Mouse (Mus musculus) CH12.LX (cell line): ENCODE measurements around the gene Tspan12. TPM values are rescaled to one million over a fixed set of nuclear protein-coding genes. Genes with fewer than 3 reads are reported as not detected.
"Not testable (repeated sequence)": the region's sequence is repeated elsewhere in the genome, so short reads cannot be mapped to it uniquely, and the experiment has no call there.

ENCODE experiments used
- DNase-seq: peaks from one replicate; pipeline ENCODE4 v3.0.0-alpha.2; 2013; ENCODE audit errors: extremely low read depth
- H3K27ac ChIP-seq: 2 replicates; pipeline ENCODE4 v1.5.1; 2012; ENCODE audit warnings: low read depth, mild to moderate bottlenecking, control low read depth, moderate library complexity; ENCODE audit not compliant: insufficient read depth
- H3K27me3 ChIP-seq: replicated peaks from 2 replicates; pipeline ENCODE3; 2012; ENCODE audit warnings: inconsistent platforms
- H3K36me3 ChIP-seq, 2 experiments: replicated peaks in 1 of 2; 2 replicates each; pipeline versions ENCODE3 to v1.6.1; 2012; ENCODE audit warnings: inconsistent platforms in 1 of 2, low read length in 1 of 2, mild to moderate bottlenecking in 1 of 2, mixed read lengths in 1 of 2, moderate library complexity in 1 of 2; ENCODE audit not compliant: control insufficient read depth in 1 of 2, insufficient read depth in 1 of 2
- H3K4me1 ChIP-seq, 2 experiments: 2 replicates each; pipeline ENCODE4 v1.6.1; 2012; ENCODE audit warnings: inconsistent platforms in 1 of 2, moderate library complexity in 1 of 2; ENCODE audit not compliant: insufficient read depth in 2 of 2, control insufficient read depth in 1 of 2
- H3K4me2 ChIP-seq: 2 replicates; pipeline ENCODE4 v1.6.1; 2012; ENCODE audit warnings: low read depth, mild to moderate bottlenecking, control low read depth; ENCODE audit not compliant: poor library complexity, insufficient read depth, severe bottlenecking
- H3K4me3 ChIP-seq, 3 experiments: fragments of 150-350 bp in 1 of 3; sonication (generic) in 1 of 3; replicated peaks in 1 of 3; 2 replicates each; pipeline versions ENCODE3 to v1.5.1; 2011 to 2012; ENCODE audit warnings: low read depth in 2 of 3, low read length in 2 of 3, mild to moderate bottlenecking in 2 of 3, moderate library complexity in 2 of 3, control low read depth in 1 of 3, improper control_type of control experiment in 1 of 3, inconsistent platforms in 1 of 3, mixed read lengths in 1 of 3; ENCODE audit not compliant: poor library complexity in 1 of 3
- H3K79me2 ChIP-seq: replicated peaks from 2 replicates; pipeline ENCODE4 v1.6.1; 2012; ENCODE audit warnings: mild to moderate bottlenecking, moderate library complexity; ENCODE audit not compliant: control insufficient read depth, poor library complexity, insufficient read depth, severe bottlenecking; ENCODE audit errors: extremely low read depth
- H3K9ac ChIP-seq: 2 replicates; pipeline ENCODE4 v1.6.1; 2012; ENCODE audit warnings: low read depth, mild to moderate bottlenecking, control low read depth, moderate library complexity; ENCODE audit not compliant: insufficient read depth
- H3K9me3 ChIP-seq: replicated peaks from 2 replicates; pipeline ENCODE3; 2012; ENCODE audit warnings: low read length, inconsistent platforms, mixed read lengths
- BHLHE40 ChIP-seq: IDR thresholded peaks from 2 replicates; pipeline ENCODE4 v1.6.1; 2011; ENCODE audit warnings: mild to moderate bottlenecking, low read depth, low read length, improper control_type of control experiment
- CHD2 ChIP-seq: IDR thresholded peaks from 2 replicates; pipeline ENCODE4 v1.6.1; 2011; ENCODE audit warnings: low read length, improper control_type of control experiment
- CTCF ChIP-seq, 2 experiments: IDR thresholded peaks in 1 of 2; conservative IDR thresholded peaks in 1 of 2; 2 replicates each; pipeline ENCODE4 v1.5.1; 2011 to 2012; ENCODE audit warnings: low read depth in 2 of 2, low read length in 2 of 2, improper control_type of control experiment in 1 of 2, inconsistent platforms in 1 of 2, mild to moderate bottlenecking in 1 of 2, moderate library complexity in 1 of 2
- GABPA ChIP-seq: IDR thresholded peaks from 2 replicates; pipeline ENCODE4 v1.6.1; 2012; ENCODE audit warnings: low read depth, low read length, improper control_type of control experiment, inconsistent platforms; ENCODE audit not compliant: insufficient replicate concordance
- IRF4 ChIP-seq: IDR thresholded peaks from 2 replicates; pipeline ENCODE4 v1.6.1; 2014; ENCODE audit warnings: low read depth, mild to moderate bottlenecking, inconsistent platforms, low read length, improper control_type of control experiment
- JUND ChIP-seq: conservative IDR thresholded peaks from 2 replicates; pipeline ENCODE4 v1.6.1; 2011; ENCODE audit warnings: low read depth, low read length, improper control_type of control experiment
- MAX ChIP-seq: IDR thresholded peaks from 2 replicates; pipeline ENCODE4 v1.6.1; 2011; ENCODE audit warnings: low read length, improper control_type of control experiment
- MEF2A ChIP-seq: IDR thresholded peaks from 2 replicates; pipeline ENCODE4 v1.6.1; 2014; ENCODE audit warnings: low read depth, mild to moderate bottlenecking, inconsistent platforms, low read length, improper control_type of control experiment, borderline replicate concordance
- MXI1 ChIP-seq: IDR thresholded peaks from 2 replicates; pipeline ENCODE4 v1.6.1; 2011; ENCODE audit warnings: mild to moderate bottlenecking, low read depth, low read length, improper control_type of control experiment
- NELFE ChIP-seq: IDR thresholded peaks from 2 replicates; pipeline ENCODE4 v1.6.1; 2011; ENCODE audit warnings: low read depth, low read length, improper control_type of control experiment
- NRF1 ChIP-seq: IDR thresholded peaks from 2 replicates; pipeline ENCODE4 v1.6.1; 2014; ENCODE audit warnings: low read depth, mild to moderate bottlenecking, inconsistent platforms, low read length, improper control_type of control experiment, moderate library complexity
- PAX5 ChIP-seq: IDR thresholded peaks from 2 replicates; pipeline ENCODE4 v1.6.1; 2012; ENCODE audit warnings: low read length, inconsistent platforms, mixed read lengths
- POLR2A ChIP-seq: IDR thresholded peaks from 2 replicates; pipeline ENCODE4 v1.6.1; 2011; ENCODE audit warnings: low read depth, mild to moderate bottlenecking, improper control_type of control experiment, low read length
- POLR2AphosphoS2 ChIP-seq: IDR thresholded peaks from 2 replicates; pipeline ENCODE4 v1.6.1; 2011; ENCODE audit warnings: low read depth, low read length, improper control_type of control experiment
- RAD21 ChIP-seq: IDR thresholded peaks from 2 replicates; pipeline ENCODE4 v1.6.1; 2011; ENCODE audit warnings: low read depth, mild to moderate bottlenecking, low read length, improper control_type of control experiment, moderate library complexity
- SIN3A ChIP-seq: IDR thresholded peaks from 2 replicates; pipeline ENCODE4 v1.6.1; 2012; ENCODE audit warnings: low read length, improper control_type of control experiment, inconsistent platforms
- UBTF ChIP-seq: IDR thresholded peaks from 2 replicates; pipeline ENCODE4 v1.6.1; 2012; ENCODE audit warnings: low read depth, mild to moderate bottlenecking, inconsistent platforms, low read length, improper control_type of control experiment, moderate library complexity
- USF2 ChIP-seq: conservative IDR thresholded peaks from 2 replicates; pipeline ENCODE4 v1.6.1; 2011; ENCODE audit warnings: low read depth, low read length, improper control_type of control experiment
- ZC3H11A ChIP-seq: IDR thresholded peaks from 2 replicates; pipeline ENCODE4 v1.6.1; 2012; ENCODE audit warnings: low read depth, mild to moderate bottlenecking, inconsistent platforms, low read length, improper control_type of control experiment
- ZKSCAN1 ChIP-seq: IDR thresholded peaks from 2 replicates; pipeline ENCODE4 v1.6.1; 2012; ENCODE audit warnings: low read depth, inconsistent platforms, low read length, improper control_type of control experiment, borderline replicate concordance
- ZNF384 ChIP-seq: IDR thresholded peaks from 2 replicates; pipeline ENCODE4 v1.6.1; 2012; ENCODE audit warnings: low read depth, low read length, improper control_type of control experiment, inconsistent platforms
- dilution Hi-C: fragments of 300-500 bp; cut with MboI; formaldehyde crosslinking; loops from 2 replicates; pipeline ENCODE4 v1.14.3; 2020; ENCODE audit warnings: low sequenced_read_pairs; ENCODE audit not compliant: extremely low pct_unique_long_range_greater_than_20kb, extremely low pct_ligation_motif_present
- in situ Hi-C: fragments of 300-500 bp; cut with MboI; formaldehyde crosslinking; loops from 3 replicates; pipeline ENCODE4 v1.14.3; 2019; ENCODE audit warnings: low sequenced_read_pairs, low pct_ligation_motif_present, low pct_unique_long_range_greater_than_20kb, mixed read lengths
- polyA plus RNA-seq: library from polyadenylated mRNA; unstranded; fragments of >175 nt; gene quantifications from 2 replicates; pipeline ENCODE4 v1.2.1, GENCODE M21; 2012; ENCODE audit warnings: low read depth; ENCODE audit not compliant: insufficient read length
- total RNA-seq, 2 experiments: library from RNA; depleted of rRNA; stranded (reverse); fragments of 300-350 nt in 1 of 2; fragments of >200 nt in 1 of 2; gene quantifications; 2 replicates each; pipeline ENCODE4 v1.2.3; 2012 to 2014

The Tspan12 gene
- total and polyA plus RNA-seq, 3 experiments: not detected

- dilution Hi-C loops: no loop called here
- no peak overlapping the region for H3K27ac ChIP-seq
- H3K9me3 ChIP-seq: no peaks in the 10 kb centered on the region
- in situ Hi-C loops: no loop called here
- TF ChIP-seq CTCF (conservative IDR thresholded peaks at IDR 0.05 in 1 of 2, IDR thresholded peaks at IDR 0.05 in 1 of 2; ENCODE audit: low read depth in 2 of 2, low read length in 2 of 2): no peak
- TF ChIP-seq JUND: no peak
- no peak for TF ChIP-seq SIN3A
- no peak for TF ChIP-seq ZNF384
- no peak for TF ChIP-seq ZKSCAN1
- TF ChIP-seq MEF2A: no peak
- no peak for TF ChIP-seq NELFE
- TF ChIP-seq NRF1: no peak
- TF ChIP-seq MAX: no peak
- no peak for TF ChIP-seq UBTF
- no peak for TF ChIP-seq RAD21
- H3K36me3 ChIP-seq: no peaks in the 10 kb centered on the region
- no peak for DNase-seq
- H3K9ac ChIP-seq: no peak overlapping the region
- H3K4me3 ChIP-seq: no peak overlapping the region
- no peaks in the 10 kb centered on the region for H3K27me3 ChIP-seq
- no peaks in the 10 kb centered on the region for H3K79me2 ChIP-seq
- H3K4me2 ChIP-seq: no peak overlapping the region
- H3K4me1 ChIP-seq: no peaks in the 10 kb centered on the region
Measured at GRCm38 (mm10) chr6:21889101-21889500, 36.8 kb upstream of the Tspan12 start.

GRCm38 (mm10) chr6:21887971-21888370 is 35.7 kb upstream of the Tspan12 start:
- dilution Hi-C loops, H3K36me3 ChIP-seq, H3K27me3 ChIP-seq: not testable (repeated sequence)

GRCm38 (mm10) chr6:21879496-21879895 is 27.2 kb upstream of the Tspan12 start:
- dilution Hi-C loops (no loop called here), in situ Hi-C loops (no loop called here)
- no peak overlapping the region for H3K4me3 ChIP-seq
- no peak for TF ChIP-seq BHLHE40
- TF ChIP-seq POLR2AphosphoS2: no peak
- no peak for TF ChIP-seq CHD2
- no peak for TF ChIP-seq MXI1
- TF ChIP-seq USF2: no peak
- TF ChIP-seq ZC3H11A: no peak
- TF ChIP-seq POLR2A: no peak
- TF ChIP-seq MAX: no peak
- no peak for TF ChIP-seq IRF4
- no peak for TF ChIP-seq PAX5
- TF ChIP-seq NELFE: no peak
- TF ChIP-seq GABPA: no peak
- no peaks in the 10 kb centered on the region for H3K27me3 ChIP-seq
- H3K27ac ChIP-seq: no peak overlapping the region
- H3K4me2 ChIP-seq: no peak overlapping the region
- DNase-seq: no peak
- H3K36me3 ChIP-seq: no peaks in the 10 kb centered on the region
- no peaks in the 10 kb centered on the region for H3K9me3 ChIP-seq
- no peaks in the 10 kb centered on the region for H3K4me1 ChIP-seq
- no peaks in the 10 kb centered on the region for H3K79me2 ChIP-seq
- no peak overlapping the region for H3K9ac ChIP-seq

More at GRCm38 (mm10) chr6:21887971-21888370, 35.7 kb upstream of the Tspan12 start:
- H3K27ac ChIP-seq, H3K4me3 ChIP-seq, H3K4me2 ChIP-seq, DNase-seq, H3K9ac ChIP-seq, H3K79me2 ChIP-seq, in situ Hi-C loops, H3K4me1 ChIP-seq, H3K9me3 ChIP-seq: not testable (repeated sequence)
